Mouse (Mus musculus) midbrain, embryonic 16.5 days (tissue): ENCODE data around the gene Zfp326. TPM values are rescaled to one million over a fixed set of nuclear protein-coding genes. Genes with fewer than 3 reads are reported as not detected.
A peak's percentile ranks its signal among the peaks of the same experiment; 100 is the strongest.

Experiments
- ATAC-seq: fragments of 200-750 bp; cut with Nextera tagmentation; 2 replicates; pipeline ENCODE4 v1.8.0; 2017; ENCODE audit warnings: moderate TSS enrichment
- H3K27ac ChIP-seq: fragments of 300-500 bp; sonication (generic); 2 replicates; pipeline ENCODE4 v1.5.1; 2014; ENCODE audit warnings: mild to moderate bottlenecking, low read length, mixed read lengths
- H3K27me3 ChIP-seq: fragments of 300-500 bp; sonication (generic); 2 replicates; pipeline ENCODE4 v1.6.1; 2014; ENCODE audit warnings: low read depth, low read length, mixed read lengths; ENCODE audit not compliant: control insufficient read depth, insufficient read depth
- H3K36me3 ChIP-seq: fragments of 300-500 bp; sonication (generic); 2 replicates; pipeline ENCODE4 v1.6.1; 2014; ENCODE audit warnings: mild to moderate bottlenecking, low read length, moderate library complexity, mixed read lengths; ENCODE audit not compliant: control insufficient read depth, insufficient read depth
- H3K4me1 ChIP-seq: fragments of 300-500 bp; sonication (generic); 2 replicates; pipeline ENCODE4 v1.6.1; 2014; ENCODE audit warnings: mild to moderate bottlenecking, low read length, mixed read lengths; ENCODE audit not compliant: control insufficient read depth, insufficient read depth
- H3K4me2 ChIP-seq: fragments of 300-500 bp; sonication (generic); 2 replicates; pipeline ENCODE4 v1.6.1; 2014; ENCODE audit warnings: mild to moderate bottlenecking, low read length, mixed read lengths
- H3K4me3 ChIP-seq: fragments of 300-500 bp; sonication (generic); 2 replicates; pipeline ENCODE4 v1.5.1; 2014; ENCODE audit warnings: low read depth, mild to moderate bottlenecking, low read length, moderate library complexity, mixed read lengths
- H3K9ac ChIP-seq: fragments of 300-500 bp; sonication (generic); 2 replicates; pipeline ENCODE4 v1.6.1; 2014; ENCODE audit warnings: low read depth, low read length, mixed read lengths
- H3K9me3 ChIP-seq: fragments of 300-500 bp; sonication (generic); replicated peaks from 2 replicates; pipeline ENCODE4 v1.6.1; 2014; ENCODE audit warnings: mild to moderate bottlenecking, low read length, mixed read lengths; ENCODE audit not compliant: control insufficient read depth, poor library complexity, severe bottlenecking
- WGBS: fragments of 180-500 bp; shearing (Covaris S2); extraction: QIAGEN DNeasy Blood & Tissue Kit; methylation state at CpG from one replicate; pipeline ENCODE4 v1.1.7; 2014; 5-methylcytosine and 5-hydroxymethylcytosine counted together
- polyA plus RNA-seq: library from polyadenylated mRNA; unstranded; fragments of >200 nt; fragmentation: Nextera tagmentation; extraction: Ambion mirVana; gene quantifications from 2 replicates; pipeline ENCODE4 v1.2.1, GENCODE M21; 2015

Zfp326 gene
- polyA plus RNA-seq, 1 experiment from 2014 or later: 40.6 TPM

- no peak for ATAC-seq
- no peaks in the 10 kb centered on the region for H3K27me3 ChIP-seq
- H3K27ac ChIP-seq: no peak overlapping the region
- no peaks in the 10 kb centered on the region for H3K4me1 ChIP-seq
- no peak overlapping the region for H3K4me2 ChIP-seq
- no peak overlapping the region for H3K9ac ChIP-seq
- peaks cover 32% of the 10 kb centered on the region for H3K36me3 ChIP-seq
- WGBS: 88% methylated on average over 5 of the region's 5 CpGs
- no peaks in the 10 kb centered on the region for H3K9me3 ChIP-seq
- no peak overlapping the region for H3K4me3 ChIP-seq
These were observed 35.1 kb downstream of the Zfp326 start for GRCm38 (mm10) chr5:105911498-105911897.

GRCm38 (mm10) chr5:105917398-105917797, 41.0 kb downstream of the Zfp326 start:
- H3K9ac ChIP-seq: no peak overlapping the region
- no peak for ATAC-seq
- no peaks in the 10 kb centered on the region for H3K9me3 ChIP-seq
- H3K4me2 ChIP-seq: no peak overlapping the region
- no peak overlapping the region for H3K27ac ChIP-seq
- no peaks in the 10 kb centered on the region for H3K27me3 ChIP-seq
- 95% methylated on average over 3 of the region's 3 CpGs for WGBS
- no peaks in the 10 kb centered on the region; the same call in 1 of the 2 replicates for H3K4me1 ChIP-seq
- H3K36me3 ChIP-seq: peaks cover 27% of the 10 kb centered on the region
- no peak overlapping the region for H3K4me3 ChIP-seq

- H3K4me1 ChIP-seq: no peaks in the 10 kb centered on the region; the same call in 1 of the 2 replicates
- ATAC-seq: no peak
- H3K4me2 ChIP-seq: no peak overlapping the region
- peaks cover 24% of the 10 kb centered on the region for H3K36me3 ChIP-seq
- no peaks in the 10 kb centered on the region for H3K27me3 ChIP-seq
- H3K9ac ChIP-seq: no peak overlapping the region
- H3K9me3 ChIP-seq: no peaks in the 10 kb centered on the region
- H3K4me3 ChIP-seq: no peak overlapping the region
- H3K27ac ChIP-seq: no peak overlapping the region
- WGBS: 93% methylated on average over 6 of the region's 6 CpGs
These were observed 41.9 kb downstream of the Zfp326 start for GRCm38 (mm10) chr5:105918289-105918688.

GRCm38 (mm10) chr5:105922818-105923487, 46.6 kb downstream of the Zfp326 start:
- Histone ChIP-seq H3K9ac (no peak overlapping the region), H3K4me1 (no peaks in the 10 kb centered on the region; the same call in 1 of the 2 replicates), H3K36me3 (peaks cover 8% of the 10 kb centered on the region), H3K27ac (no peak overlapping the region), H3K27me3 (no peaks in the 10 kb centered on the region), H3K9me3 (no peaks in the 10 kb centered on the region), H3K4me3 (no peak overlapping the region), H3K4me2 (no peak overlapping the region)
- WGBS: 31% methylated on average over 12 of the region's 12 CpGs
- ATAC-seq: no peak

- Histone ChIP-seq H3K4me2 (no peak overlapping the region), H3K9me3 (no peaks in the 10 kb centered on the region)
These were observed 48.0 kb downstream of the Zfp326 start for GRCm38 (mm10) chr5:105924347-105924746.

GRCm38 (mm10) chr5:105925568-105926255, 49.3 kb downstream of the Zfp326 start:
- Histone ChIP-seq H3K4me1 (no peaks in the 10 kb centered on the region; the same call in 1 of the 2 replicates), H3K4me2 (no peak overlapping the region), H3K9me3 (no peaks in the 10 kb centered on the region), H3K27ac (no peak overlapping the region), H3K9ac (no peak overlapping the region), H3K36me3 (no peaks in the 10 kb centered on the region), H3K4me3 (no peak overlapping the region), H3K27me3 (no peaks in the 10 kb centered on the region)
- 72% methylated on average over 14 of the region's 14 CpGs for WGBS
- ATAC-seq: peak; percentile 43

More at GRCm38 (mm10) chr5:105924347-105924746, 48.0 kb downstream of the Zfp326 start:
- no peaks in the 10 kb centered on the region; the same call in 1 of the 2 replicates for H3K4me1 ChIP-seq
- ATAC-seq: no peak
- no peaks in the 10 kb centered on the region for H3K27me3 ChIP-seq
- 79% methylated on average over 8 of the region's 8 CpGs for WGBS
- no peak overlapping the region for H3K9ac ChIP-seq
- H3K36me3 ChIP-seq: peaks cover 1% of the 10 kb centered on the region; the same call in 1 of the 2 replicates
- no peak overlapping the region for H3K27ac ChIP-seq
- H3K4me3 ChIP-seq: no peak overlapping the region

GRCm38 (mm10) chr5:105930282-105930681, 53.9 kb downstream of the Zfp326 start:
- no peak for ATAC-seq
- 35% methylated on average over 3 of the region's 3 CpGs for WGBS

GRCm38 (mm10) chr5:105932392-105932791, 56.0 kb downstream of the Zfp326 start:
- 95% methylated on average over 1 of the region's 1 CpGs for WGBS
- Histone ChIP-seq H3K4me2 (no peak overlapping the region), H3K9me3 (peaks cover 6% of the 10 kb centered on the region; the same call in 1 of the 2 replicates), H3K36me3 (no peaks in the 10 kb centered on the region), H3K27me3 (no peaks in the 10 kb centered on the region), H3K27ac (no peak overlapping the region), H3K4me1 (no peaks in the 10 kb centered on the region), H3K4me3 (no peak overlapping the region), H3K9ac (no peak overlapping the region)
- no peak for ATAC-seq

More at GRCm38 (mm10) chr5:105930282-105930681, 53.9 kb downstream of the Zfp326 start:
- Histone ChIP-seq H3K4me3 (no peak overlapping the region), H3K4me2 (no peak overlapping the region), H3K27ac (no peak overlapping the region), H3K9me3 (peaks cover 6% of the 10 kb centered on the region; the same call in 1 of the 2 replicates), H3K9ac (no peak overlapping the region), H3K27me3 (no peaks in the 10 kb centered on the region), H3K36me3 (no peaks in the 10 kb centered on the region), H3K4me1 (no peaks in the 10 kb centered on the region)

- peaks cover 3% of the 10 kb centered on the region; the same call in 1 of the 2 replicates for H3K4me1 ChIP-seq
- WGBS: 92% methylated on average over 2 of the region's 2 CpGs
- no peaks in the 10 kb centered on the region for H3K9me3 ChIP-seq
- no peak overlapping the region for H3K4me3 ChIP-seq
- H3K4me2 ChIP-seq: no peak overlapping the region
- no peaks in the 10 kb centered on the region for H3K36me3 ChIP-seq
- H3K27ac ChIP-seq: no peak overlapping the region
- no peak for ATAC-seq
- H3K27me3 ChIP-seq: no peaks in the 10 kb centered on the region
- H3K9ac ChIP-seq: no peak overlapping the region
These were observed 65.6 kb downstream of the Zfp326 start for GRCm38 (mm10) chr5:105941951-105942350.
